16 mouse cellular contexts compared by ENCODE assay signal in genomic region chr11:5025108-5025507, GRCm38 (mm10).
"Had no signal": no experiment of that assay in that cellular context is flagged by ENCODE, and none has a peak within 500 bp of the region (broad histone marks: within the 10 kb centered on the region; RNA-seq: fewer than 3 reads in every experiment).

No protein-coding gene starts in this region.

- H3K4me3 ChIP-seq: neural tube, embryonic 13.5 days; neural tube, embryonic 15.5 days; stomach, embryonic 15.5 days had no signal

- H3K27me3 ChIP-seq: neural tube, embryonic 13.5 days; neural tube, embryonic 15.5 days; stomach, embryonic 15.5 days had no signal

- H3K4me2 ChIP-seq: neural tube, embryonic 13.5 days; neural tube, embryonic 15.5 days; stomach, embryonic 15.5 days had no signal

- DNase-seq: retina, postnatal 1 day; right cerebral cortex, adult 18-20 months; right cerebral cortex, postnatal 14 days; right cerebral cortex, postnatal 25 days; right cerebral cortex, postnatal 4 days; spleen, adult 18-20 months; thymus, adult 18-20 months; thymus, adult 2 months; thymus, postnatal 14 days; thymus, postnatal 25 days; thymus, postnatal 36 days; thymus, postnatal 4 days had no signal

- H3K27ac ChIP-seq: neural tube, embryonic 13.5 days; neural tube, embryonic 15.5 days; stomach, embryonic 15.5 days; stomach, postnatal 0 days had no signal

- H3K9me3 ChIP-seq: neural tube, embryonic 13.5 days; neural tube, embryonic 15.5 days; stomach, embryonic 15.5 days had no signal

- H3K4me1 ChIP-seq: neural tube, embryonic 13.5 days; neural tube, embryonic 15.5 days; stomach, embryonic 15.5 days had no signal

- H3K9ac ChIP-seq: neural tube, embryonic 13.5 days; neural tube, embryonic 15.5 days; stomach, embryonic 15.5 days had no signal
